Mouse (Mus musculus) kidney, postnatal 0 days (tissue): Measurements from ENCODE around the gene Wdr48. TPM values are rescaled to one million over a fixed set of nuclear protein-coding genes. Genes with fewer than 3 reads are reported as not detected.

Experiments used
- ATAC-seq: fragments of 200-750 bp; cut with Nextera tagmentation; replicated peaks from 2 replicates; pipeline ENCODE4 v1.8.0; 2017; ENCODE audit warnings: low read depth, moderate number of reproducible peaks, moderate TSS enrichment, moderate library complexity; ENCODE audit not compliant: low FRiP score
- DNase-seq: peaks from one replicate; pipeline ENCODE4 v3.0.0-alpha.2; 2016; ENCODE audit warnings: low spot score
- H3K27ac ChIP-seq: fragments of 300-500 bp; sonication (generic); 2 replicates; pipeline ENCODE4 v1.5.1; 2014; ENCODE audit warnings: mild to moderate bottlenecking
- H3K27me3 ChIP-seq: fragments of 300-500 bp; sonication (generic); 2 replicates; pipeline ENCODE4 v1.6.1; 2014; ENCODE audit warnings: low read length, mixed read lengths; ENCODE audit not compliant: insufficient read depth
- H3K36me3 ChIP-seq: fragments of 300-500 bp; sonication (generic); 2 replicates; pipeline ENCODE4 v1.6.1; 2014; ENCODE audit warnings: low read length, mixed read lengths; ENCODE audit not compliant: insufficient read depth
- H3K4me1 ChIP-seq: fragments of 300-500 bp; sonication (generic); replicated peaks from 2 replicates; pipeline ENCODE4 v1.6.1; 2014; ENCODE audit warnings: antibody characterized with exemption, low read length, mixed read lengths; ENCODE audit not compliant: insufficient read depth
- H3K4me2 ChIP-seq: fragments of 300-500 bp; sonication (generic); 2 replicates; pipeline ENCODE4 v1.6.1; 2014; ENCODE audit warnings: mild to moderate bottlenecking, low read length, moderate library complexity, mixed read lengths
- H3K4me3 ChIP-seq: fragments of 300-500 bp; sonication (generic); replicated peaks from 2 replicates; pipeline ENCODE4 v1.5.1; 2014; ENCODE audit warnings: low read depth, low read length
- H3K9ac ChIP-seq: fragments of 300-500 bp; sonication (generic); 2 replicates; pipeline ENCODE4 v1.6.1; 2014; ENCODE audit warnings: low read depth, low read length
- H3K9me3 ChIP-seq: fragments of 300-500 bp; sonication (generic); replicated peaks from 2 replicates; pipeline ENCODE4 v1.6.1; 2016; ENCODE audit warnings: low read length, inconsistent platforms, mixed read lengths
- CTCF ChIP-seq: IDR thresholded peaks from 2 replicates; pipeline ENCODE4 v1.5.1; 2016; ENCODE audit warnings: antibody characterized with exemption, low read depth, mild to moderate bottlenecking, moderate library complexity
- WGBS: fragments of 180-500 bp; shearing (Covaris S2); extraction: QIAGEN DNeasy Blood & Tissue Kit; methylation state at CpG from one replicate; pipeline ENCODE4 v1.1.7; 2014; 5-methylcytosine and 5-hydroxymethylcytosine counted together
- polyA plus RNA-seq: library from polyadenylated mRNA; unstranded; fragments of >200 nt; fragmentation: Nextera tagmentation; extraction: Ambion mirVana; gene quantifications from 2 replicates; pipeline ENCODE4 v1.2.1, GENCODE M21; 2015

Gene Wdr48
- polyA plus RNA-seq, 1 experiment from 2014 or later = 30.8 TPM

DNA sequence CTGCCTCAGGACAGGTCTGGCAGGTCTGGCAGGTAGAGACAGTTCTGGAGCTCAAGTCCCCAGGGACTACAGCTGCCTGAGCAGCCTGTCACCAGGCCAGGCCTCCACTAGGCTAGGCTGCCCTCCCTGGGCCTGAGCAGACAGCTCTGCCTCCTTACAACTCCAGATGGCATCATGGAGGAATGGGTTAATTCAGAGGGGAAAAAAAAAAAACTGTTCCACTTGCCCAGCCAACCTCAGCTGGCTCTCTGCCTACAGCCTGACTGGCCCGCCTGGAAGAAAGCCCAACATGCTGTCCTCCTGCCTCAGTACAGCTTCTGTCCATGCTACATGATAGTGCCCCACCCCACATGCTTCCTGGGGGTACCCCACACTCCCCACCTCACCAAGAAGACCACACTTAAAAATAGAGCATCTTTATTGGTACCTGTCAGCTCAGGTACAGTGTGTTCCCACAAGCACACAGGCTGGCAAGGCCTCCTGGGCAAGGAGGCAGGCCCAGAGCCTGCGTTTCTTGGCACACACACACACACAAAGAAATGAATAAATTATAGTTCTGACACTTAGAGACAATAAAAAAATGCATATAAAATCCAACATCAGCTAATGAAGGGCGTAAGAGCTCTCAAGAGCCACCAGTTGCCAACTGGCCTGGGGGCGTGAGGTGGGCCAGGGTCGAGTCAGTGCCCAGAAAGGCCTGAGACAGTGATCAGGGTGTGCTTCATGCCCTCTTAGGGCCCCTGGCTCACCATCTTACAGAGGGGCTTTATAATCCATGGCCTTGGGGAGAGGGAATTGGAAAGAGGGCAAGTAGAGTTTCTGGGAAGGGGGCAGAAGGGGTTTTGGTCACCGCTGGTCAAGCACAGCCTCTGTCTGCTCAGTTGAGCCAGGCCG lies 76.3 kb downstream of the Wdr48 start:
- WGBS = 66% methylated on average over 7 of the region's 7 CpGs
- DNase-seq (no peak), ATAC-seq (peak; percentile 7; the same call in 1 of the 2 replicates)
- Histone ChIP-seq H3K9ac (no peak overlapping the region), H3K9me3 (no peaks in the 10 kb centered on the region), H3K27me3 (no peaks in the 10 kb centered on the region), H3K36me3 (peaks cover 34% of the 10 kb centered on the region), H3K4me1 (peaks cover 5% of the 10 kb centered on the region; the same call in 1 of the 2 replicates), H3K4me2 (no peak overlapping the region), H3K4me3 (no peak overlapping the region), H3K27ac (peak overlapping the region; percentile 54; the same call in 1 of the 2 replicates)
- no peak for TF ChIP-seq CTCF

DNA sequence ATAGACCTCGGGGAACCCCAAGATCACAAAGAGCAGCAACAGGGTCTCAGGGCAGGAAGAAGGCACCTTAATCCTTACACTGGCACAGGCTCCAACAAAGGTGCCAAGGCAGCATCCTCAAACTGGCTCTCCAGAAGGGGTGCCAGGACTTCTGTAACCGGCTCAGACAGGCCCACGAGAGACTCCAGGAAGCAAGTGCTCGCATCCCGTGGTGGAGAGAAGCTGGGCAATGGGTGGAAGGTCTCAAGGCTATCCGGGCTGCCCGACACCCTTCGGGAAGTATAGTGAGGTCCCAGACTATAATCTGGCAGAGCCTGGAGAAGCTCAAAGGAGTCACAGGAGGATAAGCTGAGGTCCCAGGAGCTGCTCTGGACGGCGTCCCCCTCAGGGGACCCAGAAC lies 77.5 kb downstream of the Wdr48 start:
- WGBS = 93% methylated on average over 10 of the region's 10 CpGs
- no peak overlapping the region for H3K9ac ChIP-seq
- no peak for TF ChIP-seq CTCF

DNA sequence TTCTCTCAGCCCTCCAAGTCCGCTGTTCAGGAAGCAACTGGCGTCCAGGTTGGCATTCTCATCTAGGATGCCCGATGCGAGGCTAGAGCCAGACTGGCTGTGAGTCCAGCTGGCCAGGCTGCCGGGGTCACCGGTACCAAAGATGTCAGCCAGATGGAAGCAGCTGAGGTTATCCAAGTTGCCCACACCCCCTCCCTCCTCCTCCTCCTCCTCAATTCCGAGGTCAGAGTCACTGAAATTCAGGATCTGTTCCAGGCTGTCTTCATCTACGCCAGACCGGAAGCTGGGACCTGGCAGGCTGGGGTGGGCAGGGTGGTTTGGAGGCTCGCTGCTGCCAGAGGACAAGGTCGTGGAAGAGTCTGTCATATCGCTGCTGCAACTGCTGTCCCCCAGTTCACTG lies 77.9 kb downstream of the Wdr48 start:
- Histone ChIP-seq H3K36me3 (peaks cover 34% of the 10 kb centered on the region), H3K9ac (no peak overlapping the region), H3K9me3 (no peaks in the 10 kb centered on the region), H3K27me3 (no peaks in the 10 kb centered on the region), H3K4me1 (peaks cover 17% of the 10 kb centered on the region), H3K4me3 (no peak overlapping the region), H3K27ac (no peak overlapping the region), H3K4me2 (no peak overlapping the region)
- no peak for TF ChIP-seq CTCF
- ATAC-seq (no peak), DNase-seq (no peak)
- 81% methylated on average over 12 of the region's 12 CpGs for WGBS

More for the DNA sequence above, 77.5 kb downstream of the Wdr48 start:
- no peak overlapping the region for H3K4me2 ChIP-seq
- no peak overlapping the region for H3K27ac ChIP-seq
- no peaks in the 10 kb centered on the region for H3K27me3 ChIP-seq
- H3K4me3 ChIP-seq = no peak overlapping the region
- DNase-seq (no peak), ATAC-seq (no peak)
- H3K9me3 ChIP-seq = no peaks in the 10 kb centered on the region
- H3K36me3 ChIP-seq = peaks cover 34% of the 10 kb centered on the region
- peaks cover 13% of the 10 kb centered on the region for H3K4me1 ChIP-seq

DNA sequence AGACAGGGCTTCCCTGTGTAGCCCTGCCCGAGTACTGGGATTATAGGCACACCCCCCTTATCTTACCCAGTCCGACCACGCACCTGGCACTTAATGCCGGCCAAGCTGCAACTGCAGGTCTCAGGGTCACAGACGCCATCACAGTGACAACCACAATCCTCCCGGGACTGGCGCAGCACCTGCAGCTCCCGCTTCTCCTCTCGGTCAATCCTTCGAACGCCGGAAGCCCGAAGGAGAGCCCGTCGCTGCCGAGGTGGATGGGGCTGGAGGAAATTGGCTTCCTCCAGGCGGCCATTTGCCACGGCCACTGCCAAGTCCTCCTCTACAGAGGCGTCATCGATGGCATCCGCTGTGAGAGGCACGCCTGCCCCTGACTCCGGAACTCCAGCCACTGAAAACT lies 78.6 kb downstream of the Wdr48 start:
- Histone ChIP-seq H3K4me1 (peaks cover 24% of the 10 kb centered on the region), H3K4me3 (no peak overlapping the region), H3K27me3 (no peaks in the 10 kb centered on the region), H3K4me2 (no peak overlapping the region), H3K27ac (no peak overlapping the region), H3K9ac (no peak overlapping the region), H3K9me3 (no peaks in the 10 kb centered on the region), H3K36me3 (peaks cover 34% of the 10 kb centered on the region)
- ATAC-seq = no peak
- DNase-seq = no peak
- TF ChIP-seq CTCF = no peak
- WGBS = 92% methylated on average over 23 of the region's 23 CpGs

DNA sequence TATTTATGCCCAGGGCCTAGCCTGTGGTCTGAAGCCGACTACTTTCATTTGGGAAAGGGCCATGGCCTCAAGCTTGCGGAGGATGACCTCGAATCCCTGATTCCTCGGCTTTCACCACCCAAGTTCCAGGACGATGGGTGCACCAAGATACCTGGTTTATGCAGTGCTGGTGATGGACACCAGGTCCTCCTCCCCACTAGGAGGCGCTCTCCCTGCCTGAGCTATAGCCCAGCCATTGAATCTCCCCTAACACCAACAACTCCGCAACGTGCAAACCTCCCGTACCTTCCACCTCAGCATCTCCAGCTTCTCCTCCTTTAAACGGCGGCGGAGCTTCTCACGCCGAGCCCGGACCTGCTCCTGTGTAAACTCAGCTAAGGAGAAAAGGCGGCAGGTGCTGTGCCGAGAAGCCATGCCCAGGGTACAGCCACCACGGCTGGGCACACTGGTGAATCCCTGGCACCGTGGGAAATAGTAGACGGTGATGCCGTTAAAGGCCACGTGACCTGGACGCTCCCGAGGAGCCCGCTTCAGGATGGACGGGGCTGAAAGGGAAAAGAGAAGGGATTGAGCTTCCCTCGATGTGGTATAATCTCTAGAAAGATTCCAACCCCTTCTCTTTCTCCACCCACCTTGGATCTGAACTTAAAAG lies 79.3 kb downstream of the Wdr48 start:
- H3K27ac ChIP-seq = no peak overlapping the region
- peaks cover 34% of the 10 kb centered on the region for H3K36me3 ChIP-seq
- no peak overlapping the region for H3K4me3 ChIP-seq
- peak; percentile 52 for TF ChIP-seq CTCF
- H3K9ac ChIP-seq = no peak overlapping the region
- ATAC-seq (no peak), DNase-seq (no peak)
- 94% methylated on average over 27 of the region's 27 CpGs for WGBS
- no peaks in the 10 kb centered on the region for H3K9me3 ChIP-seq
- peaks cover 31% of the 10 kb centered on the region for H3K4me1 ChIP-seq
- H3K27me3 ChIP-seq = no peaks in the 10 kb centered on the region
- no peak overlapping the region for H3K4me2 ChIP-seq

DNA sequence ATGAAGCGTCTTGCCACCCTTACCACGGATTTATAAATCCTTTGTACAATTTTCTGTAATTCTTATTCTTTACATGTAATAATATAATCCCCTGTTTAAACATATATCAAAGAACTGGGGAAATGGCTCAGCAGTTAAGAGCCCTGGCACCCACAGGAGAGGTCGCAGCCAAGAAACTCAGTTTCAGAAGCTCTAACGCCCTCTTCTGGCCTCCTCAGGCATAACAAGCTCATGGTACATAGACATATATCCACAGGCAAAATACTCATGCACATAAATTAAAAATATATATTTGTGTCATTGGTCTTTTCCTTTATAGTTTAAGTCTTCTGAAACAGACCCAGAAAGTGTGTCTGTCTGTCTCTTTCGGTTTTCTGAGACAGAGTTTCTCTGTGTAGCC lies 79.9 kb downstream of the Wdr48 start:
- H3K4me2 ChIP-seq = no peak overlapping the region
- no peak for DNase-seq
- H3K9ac ChIP-seq = no peak overlapping the region
- no peaks in the 10 kb centered on the region for H3K9me3 ChIP-seq
- H3K4me3 ChIP-seq = no peak overlapping the region
- peak; percentile 26; the same call in 1 of the 2 replicates for TF ChIP-seq CTCF
- 85% methylated on average over 5 of the region's 5 CpGs for WGBS
- no peaks in the 10 kb centered on the region for H3K27me3 ChIP-seq
- no peak overlapping the region for H3K27ac ChIP-seq
- peaks cover 38% of the 10 kb centered on the region for H3K4me1 ChIP-seq
- ATAC-seq = no peak
- H3K36me3 ChIP-seq = peaks cover 34% of the 10 kb centered on the region
